Mouse (Mus musculus): ENCODE results near the gene Adamtsl5.

The Adamtsl5 gene

GRCm38 (mm10) chr10:80320340-80320760 lies 27.9 kb downstream of the Adamtsl5 start, which contains the start of gene 2310011J03Rik:
Gene 2310011J03Rik, minus strand, starts transcription at chr10:80320537.
- DNase-seq (ENCODE audit: low spot score) = peak; percentile 97

- no peak for DNase-seq (ENCODE audit: low spot score)
Measured at GRCm38 (mm10) chr10:80317011-80317410, 31.2 kb downstream of the Adamtsl5 start.

- no peak for DNase-seq (ENCODE audit: low spot score)
Measured at GRCm38 (mm10) chr10:80316359-80316781, 31.8 kb downstream of the Adamtsl5 start.

GRCm38 (mm10) chr10:80315315-80315714 lies 32.9 kb downstream of the Adamtsl5 start:
- DNase-seq (ENCODE audit: low spot score) = no peak

- no peak for DNase-seq (ENCODE audit: low spot score)
Measured at GRCm38 (mm10) chr10:80314494-80315001, 33.7 kb downstream of the Adamtsl5 start.

GRCm38 (mm10) chr10:80313627-80314201 lies 34.5 kb downstream of the Adamtsl5 start:
- DNase-seq (ENCODE audit: low spot score) = no peak

- DNase-seq (ENCODE audit: low spot score) = no peak
Measured at GRCm38 (mm10) chr10:80312586-80313504, 35.4 kb downstream of the Adamtsl5 start.

- DNase-seq (ENCODE audit: low spot score) = no peak
Measured at GRCm38 (mm10) chr10:80311560-80311959, 36.7 kb downstream of the Adamtsl5 start.

GRCm38 (mm10) chr10:80304862-80305261 lies 43.4 kb downstream of the Adamtsl5 start:
- no peak for DNase-seq (ENCODE audit: low spot score)

- no peak for DNase-seq (ENCODE audit: low spot score)
Measured at GRCm38 (mm10) chr10:80304458-80304857, 43.8 kb downstream of the Adamtsl5 start.

- DNase-seq (ENCODE audit: low spot score) = peak; percentile 74
Measured at GRCm38 (mm10) chr10:80302471-80302881, 45.7 kb downstream of the Adamtsl5 start.

- DNase-seq (ENCODE audit: low spot score) = no peak
Measured at GRCm38 (mm10) chr10:80302082-80302355, 46.2 kb downstream of the Adamtsl5 start.

- no peak for DNase-seq (ENCODE audit: low spot score)
Measured at GRCm38 (mm10) chr10:80301256-80302081, 46.7 kb downstream of the Adamtsl5 start.

GRCm38 (mm10) chr10:80300672-80301181 lies 47.5 kb downstream of the Adamtsl5 start:
- DNase-seq (ENCODE audit: low spot score) = peak; percentile 65

- no peak for DNase-seq (ENCODE audit: low spot score)
Measured at GRCm38 (mm10) chr10:80299824-80300223, 48.4 kb downstream of the Adamtsl5 start.

- DNase-seq (ENCODE audit: low spot score) = peak; percentile 46
Measured at GRCm38 (mm10) chr10:80299301-80299700, 48.9 kb downstream of the Adamtsl5 start.

- peak; percentile 89 for DNase-seq (ENCODE audit: low spot score)
Measured at GRCm38 (mm10) chr10:80298571-80299281, 49.5 kb downstream of the Adamtsl5 start.

GRCm38 (mm10) chr10:80297526-80298133 lies 50.6 kb downstream of the Adamtsl5 start:
- DNase-seq (ENCODE audit: low spot score) = no peak

GRCm38 (mm10) chr10:80296824-80297223 lies 51.4 kb downstream of the Adamtsl5 start:
- no peak for DNase-seq (ENCODE audit: low spot score)

GRCm38 (mm10) chr10:80295618-80296425 lies 52.4 kb downstream of the Adamtsl5 start, which contains the start of gene Apc2:
Gene Apc2, plus strand, starts transcription at chr10:80295977.
- peak; percentile 85 for DNase-seq (ENCODE audit: low spot score)

Measured in embryo, embryonic 10.5 days (tissue).